Mouse (Mus musculus): ENCODE measurements around the gene Asap2. TPM values are rescaled to one million over a fixed set of nuclear protein-coding genes. Genes with fewer than 3 reads are reported as not detected.

Gene Asap2
- polyA plus RNA-seq, 1 experiment from 2014 or later: 17.4 TPM

GRCm38 (mm10) chr12:21274446-21274845 is 284.2 kb downstream of the Asap2 start:
- Histone ChIP-seq H3K4me1 (replicated peaks) (no peaks in the 10 kb centered on the region), H3K9ac (replicated peaks) (no peak overlapping the region), H3K4me3 (replicated peaks) (no peak overlapping the region), H3K4me2 (no peak overlapping the region), H3K27ac (no peak overlapping the region), H3K9me3 (no peaks in the 10 kb centered on the region), H3K36me3 (peaks cover 55% of the 10 kb centered on the region), H3K27me3 (no peaks in the 10 kb centered on the region)
- WGBS: 82% methylated on average over 7 of the region's 7 CpGs
- no peak for ATAC-seq (ENCODE audit: insufficient number of reproducible peaks, insufficient read depth, low FRiP score, low TSS enrichment, low read depth)

- H3K27ac ChIP-seq: no peak overlapping the region
- WGBS: 83% methylated on average over 1 of the region's 1 CpGs
- no peak overlapping the region for H3K4me3 ChIP-seq (replicated peaks)
- H3K4me2 ChIP-seq: no peak overlapping the region
- no peaks in the 10 kb centered on the region for H3K9me3 ChIP-seq
- H3K4me1 ChIP-seq (replicated peaks): no peaks in the 10 kb centered on the region
- no peak for ATAC-seq (ENCODE audit: insufficient number of reproducible peaks, insufficient read depth, low FRiP score, low TSS enrichment, low read depth)
- H3K36me3 ChIP-seq: peaks cover 26% of the 10 kb centered on the region; the same call in 1 of the 2 replicates
- H3K9ac ChIP-seq (replicated peaks): no peak overlapping the region
- no peaks in the 10 kb centered on the region for H3K27me3 ChIP-seq
These were observed 287.1 kb downstream of the Asap2 start for GRCm38 (mm10) chr12:21277352-21277864.

GRCm38 (mm10) chr12:21284761-21285441 is 294.6 kb downstream of the Asap2 start, which contains the start of gene Cpsf3:
Gene Cpsf3, plus strand, starts transcription at chr12:21285391.
- 60% methylated on average over 11 of the region's 11 CpGs for WGBS

GRCm38 (mm10) chr12:21285508-21286242 is 295.4 kb downstream of the Asap2 start:
- H3K4me1 ChIP-seq (replicated peaks): peaks cover 11% of the 10 kb centered on the region; the same call in 1 of the 2 replicates
- WGBS: under 1% methylated on average over 46 of the region's 47 CpGs

More at GRCm38 (mm10) chr12:21284761-21285441, 294.6 kb downstream of the Asap2 start, which contains the start of gene Cpsf3:
- Histone ChIP-seq H3K4me3 (replicated peaks) (peak within 1 kb of the TSS; percentile 76), H3K36me3 (peaks cover 11% of the 10 kb centered on the region; the same call in 1 of the 2 replicates), H3K27me3 (no peaks in the 10 kb centered on the region), H3K9me3 (no peaks in the 10 kb centered on the region), H3K4me1 (replicated peaks) (peaks cover 11% of the 10 kb centered on the region; the same call in 1 of the 2 replicates), H3K4me2 (peak within 1 kb of the TSS; percentile 79), H3K27ac (peak within 1 kb of the TSS; percentile 92), H3K9ac (replicated peaks) (peak within 1 kb of the TSS; percentile 85)
- ATAC-seq (ENCODE audit: insufficient number of reproducible peaks, insufficient read depth, low FRiP score, low TSS enrichment, low read depth): no peak

GRCm38 (mm10) chr12:21286243-21286622 is 296.0 kb downstream of the Asap2 start, which contains the start of gene Itgb1bp1:
Gene Itgb1bp1, minus strand, starts transcription at chr12:21286284.
- peak within 1 kb of the TSS; percentile 92 for H3K27ac ChIP-seq
- H3K9ac ChIP-seq (replicated peaks): peak within 1 kb of the TSS; percentile 85
- peaks cover 11% of the 10 kb centered on the region; the same call in 1 of the 2 replicates for H3K4me1 ChIP-seq (replicated peaks)
- H3K27me3 ChIP-seq: no peaks in the 10 kb centered on the region
- ATAC-seq (ENCODE audit: insufficient number of reproducible peaks, insufficient read depth, low FRiP score, low TSS enrichment, low read depth): peak; percentile 95
- H3K4me2 ChIP-seq: peak within 1 kb of the TSS; percentile 79
- peaks cover 24% of the 10 kb centered on the region for H3K36me3 ChIP-seq
- WGBS: under 1% methylated on average over 28 of the region's 28 CpGs
- peak within 1 kb of the TSS; percentile 76 for H3K4me3 ChIP-seq (replicated peaks)
- no peaks in the 10 kb centered on the region for H3K9me3 ChIP-seq

More at GRCm38 (mm10) chr12:21285508-21286242, 295.4 kb downstream of the Asap2 start:
- Histone ChIP-seq H3K36me3 (peaks cover 18% of the 10 kb centered on the region; the same call in 1 of the 2 replicates), H3K4me2 (peak overlapping the region; percentile 79), H3K4me3 (replicated peaks) (peak overlapping the region; percentile 76), H3K27me3 (no peaks in the 10 kb centered on the region), H3K9me3 (no peaks in the 10 kb centered on the region), H3K27ac (peak overlapping the region; percentile 69), H3K9ac (replicated peaks) (peak overlapping the region; percentile 85)
- no peak; the same call in 1 of the 2 replicates for ATAC-seq (ENCODE audit: insufficient number of reproducible peaks, insufficient read depth, low FRiP score, low TSS enrichment, low read depth)

- Histone ChIP-seq H3K9ac (replicated peaks) (peak overlapping the region; percentile 85), H3K4me1 (replicated peaks) (peaks cover 11% of the 10 kb centered on the region; the same call in 1 of the 2 replicates), H3K9me3 (no peaks in the 10 kb centered on the region), H3K36me3 (peaks cover 31% of the 10 kb centered on the region), H3K4me3 (replicated peaks) (peak overlapping the region; percentile 76), H3K27me3 (no peaks in the 10 kb centered on the region), H3K4me2 (peak overlapping the region; percentile 79), H3K27ac (peak overlapping the region; percentile 92)
- no peak for ATAC-seq (ENCODE audit: insufficient number of reproducible peaks, insufficient read depth, low FRiP score, low TSS enrichment, low read depth)
- WGBS: 37% methylated on average over 18 of the region's 18 CpGs
These were observed 296.7 kb downstream of the Asap2 start for GRCm38 (mm10) chr12:21286712-21287650.

GRCm38 (mm10) chr12:21288716-21289395 is 298.6 kb downstream of the Asap2 start:
- Histone ChIP-seq H3K9me3 (no peaks in the 10 kb centered on the region), H3K27ac (no peak overlapping the region), H3K27me3 (no peaks in the 10 kb centered on the region), H3K9ac (replicated peaks) (no peak overlapping the region), H3K4me2 (no peak overlapping the region), H3K4me1 (replicated peaks) (peaks cover 11% of the 10 kb centered on the region; the same call in 1 of the 2 replicates), H3K36me3 (peaks cover 49% of the 10 kb centered on the region), H3K4me3 (replicated peaks) (no peak overlapping the region)
- WGBS: 92% methylated on average over 3 of the region's 3 CpGs
- ATAC-seq (ENCODE audit: insufficient number of reproducible peaks, insufficient read depth, low FRiP score, low TSS enrichment, low read depth): no peak

- WGBS: 86% methylated on average over 6 of the region's 6 CpGs
- Histone ChIP-seq H3K9ac (replicated peaks) (no peak overlapping the region), H3K27ac (no peak overlapping the region), H3K4me1 (replicated peaks) (peaks cover 11% of the 10 kb centered on the region; the same call in 1 of the 2 replicates), H3K4me2 (no peak overlapping the region), H3K4me3 (replicated peaks) (no peak overlapping the region), H3K27me3 (no peaks in the 10 kb centered on the region), H3K9me3 (no peaks in the 10 kb centered on the region), H3K36me3 (peaks cover 57% of the 10 kb centered on the region)
- no peak for ATAC-seq (ENCODE audit: insufficient number of reproducible peaks, insufficient read depth, low FRiP score, low TSS enrichment, low read depth)
These were observed 299.4 kb downstream of the Asap2 start for GRCm38 (mm10) chr12:21289651-21290050.

- WGBS: 95% methylated on average over 11 of the region's 11 CpGs
These were observed 308.6 kb downstream of the Asap2 start for GRCm38 (mm10) chr12:21298856-21299255.

GRCm38 (mm10) chr12:21301324-21301723 is 311.1 kb downstream of the Asap2 start:
- no peak for ATAC-seq (ENCODE audit: insufficient number of reproducible peaks, insufficient read depth, low FRiP score, low TSS enrichment, low read depth)
- no peaks in the 10 kb centered on the region for H3K9me3 ChIP-seq
- H3K27ac ChIP-seq: no peak overlapping the region
- no peaks in the 10 kb centered on the region for H3K27me3 ChIP-seq
- H3K4me1 ChIP-seq (replicated peaks): 0 out of 2 replicates have a peak, but pooled peaks cover under 1% of the 10 kb centered on the region
- H3K36me3 ChIP-seq: peaks cover 92% of the 10 kb centered on the region
- no peak overlapping the region for H3K9ac ChIP-seq (replicated peaks)
- H3K4me2 ChIP-seq: no peak overlapping the region
- 90% methylated on average over 7 of the region's 7 CpGs for WGBS
- no peak overlapping the region for H3K4me3 ChIP-seq (replicated peaks)

More at GRCm38 (mm10) chr12:21298856-21299255, 308.6 kb downstream of the Asap2 start:
- Histone ChIP-seq H3K27ac (no peak overlapping the region), H3K4me2 (no peak overlapping the region), H3K4me3 (replicated peaks) (no peak overlapping the region), H3K4me1 (replicated peaks) (no peaks in the 10 kb centered on the region), H3K9ac (replicated peaks) (no peak overlapping the region), H3K27me3 (no peaks in the 10 kb centered on the region), H3K9me3 (no peaks in the 10 kb centered on the region), H3K36me3 (peaks cover 93% of the 10 kb centered on the region)
- ATAC-seq (ENCODE audit: insufficient number of reproducible peaks, insufficient read depth, low FRiP score, low TSS enrichment, low read depth): no peak
